In genomic region chr14:54191594-54192461, GRCm38 (mm10) we compare ENCODE assay signal across 7 mouse cellular contexts.
DNase-seq lines count a peak whose midpoint lies in the region; ATAC-seq and TF ChIP-seq lines count a peak whose summit lies in the region.

No protein-coding gene starts in this region.

- no peak overlapping the region for H3K27ac ChIP-seq in stomach, embryonic 14.5 days (ENCODE audit: low read length)
- no peak overlapping the region for H3K27ac ChIP-seq in stomach, postnatal 0 days (replicated peaks)
- H3K27ac ChIP-seq in intestine, embryonic 16.5 days (ENCODE audit: low read length) = peak overlapping the region; percentile 16; the same call in 1 of the 2 replicates
- H3K27ac ChIP-seq in midbrain, embryonic 16.5 days (ENCODE audit: low read length) = peak overlapping the region; percentile 19

- DNase-seq in stomach, postnatal 0 days (ENCODE audit: low spot score) = no peak
- peak; percentile 18 to 19 for DNase-seq in frontal cortex, postnatal 10 days (ENCODE audit: low spot score in 2 of 2)
- no peak for DNase-seq in adrenal gland, postnatal 25 days

- no peaks in the 10 kb centered on the region for H3K9me3 ChIP-seq in stomach, embryonic 14.5 days (ENCODE audit: control insufficient read depth, low read depth, low read length)
- H3K9me3 ChIP-seq in stomach, postnatal 0 days (ENCODE audit: control insufficient read depth, low read length) = no peaks in the 10 kb centered on the region
- no peaks in the 10 kb centered on the region for H3K9me3 ChIP-seq in intestine, embryonic 16.5 days (ENCODE audit: control insufficient read depth, low read length)
- H3K9me3 ChIP-seq in midbrain, embryonic 16.5 days (replicated peaks; ENCODE audit: control insufficient read depth, low read length, poor library complexity, severe bottlenecking) = no peaks in the 10 kb centered on the region

- H3K36me3 ChIP-seq in stomach, embryonic 14.5 days (ENCODE audit: control insufficient read depth, insufficient read depth, low read length) = no peaks in the 10 kb centered on the region
- no peaks in the 10 kb centered on the region for H3K36me3 ChIP-seq in stomach, postnatal 0 days (ENCODE audit: control insufficient read depth, insufficient read depth, low read length)
- H3K36me3 ChIP-seq in intestine, embryonic 16.5 days (ENCODE audit: control insufficient read depth, insufficient read depth, low read length) = no peaks in the 10 kb centered on the region
- H3K36me3 ChIP-seq in midbrain, embryonic 16.5 days (ENCODE audit: control insufficient read depth, insufficient read depth, low read length) = no peaks in the 10 kb centered on the region

- H3K4me1 ChIP-seq in stomach, embryonic 14.5 days (ENCODE audit: control insufficient read depth, insufficient read depth, low read length) = peaks cover 22% of the 10 kb centered on the region; the same call in 1 of the 2 replicates
- H3K4me1 ChIP-seq in stomach, postnatal 0 days (replicated peaks; ENCODE audit: control insufficient read depth, insufficient read depth) = no peaks in the 10 kb centered on the region
- H3K4me1 ChIP-seq in intestine, embryonic 16.5 days (ENCODE audit: control insufficient read depth, insufficient read depth, low read length) = peaks cover 18% of the 10 kb centered on the region
- H3K4me1 ChIP-seq in midbrain, embryonic 16.5 days (ENCODE audit: control insufficient read depth, insufficient read depth, low read length) = peaks cover 8% of the 10 kb centered on the region; the same call in 1 of the 2 replicates

- TF ChIP-seq CTCF in stomach, postnatal 0 days (IDR thresholded peaks at IDR 0.05; ENCODE audit: low read depth) = no peak

- ATAC-seq in stomach, embryonic 14.5 days (ENCODE audit: insufficient number of reproducible peaks, insufficient read depth, low FRiP score, low read depth) = 0 out of 2 replicates have a peak, but pooled peaks have one; percentile 21
- no peak for ATAC-seq in stomach, postnatal 0 days (ENCODE audit: low FRiP score, low TSS enrichment)
- ATAC-seq in intestine, embryonic 16.5 days = peak; percentile 17; the same call in 1 of the 2 replicates
- ATAC-seq in midbrain, embryonic 16.5 days = peak; percentile 41; the same call in 1 of the 2 replicates
- no peak for ATAC-seq in granulocyte monocyte progenitor cell, adult 5-6 weeks (replicated peaks; ENCODE audit: poor library complexity, severe bottlenecking)

- no peaks in the 10 kb centered on the region for H3K27me3 ChIP-seq in stomach, embryonic 14.5 days (ENCODE audit: control insufficient read depth, insufficient read depth, low read length)
- H3K27me3 ChIP-seq in stomach, postnatal 0 days (ENCODE audit: control insufficient read depth, insufficient read depth, low read length) = no peaks in the 10 kb centered on the region; the same call in 1 of the 2 replicates
- H3K27me3 ChIP-seq in intestine, embryonic 16.5 days (replicated peaks; ENCODE audit: control insufficient read depth, insufficient read depth, low read length) = no peaks in the 10 kb centered on the region
- no peaks in the 10 kb centered on the region for H3K27me3 ChIP-seq in midbrain, embryonic 16.5 days (ENCODE audit: control insufficient read depth, insufficient read depth, low read depth, low read length)

- TF ChIP-seq EP300 in stomach, postnatal 0 days (optimal IDR thresholded peaks at IDR 0.05) = no peak

- H3K4me3 ChIP-seq in stomach, embryonic 14.5 days (ENCODE audit: low read depth, low read length) = no peak overlapping the region
- no peak overlapping the region for H3K4me3 ChIP-seq in stomach, postnatal 0 days (ENCODE audit: low read depth, low read length)
- H3K4me3 ChIP-seq in intestine, embryonic 16.5 days (ENCODE audit: low read length) = no peak overlapping the region
- H3K4me3 ChIP-seq in midbrain, embryonic 16.5 days (ENCODE audit: low read depth, low read length) = no peak overlapping the region

- no peak overlapping the region for H3K9ac ChIP-seq in stomach, embryonic 14.5 days (replicated peaks; ENCODE audit: low read depth, low read length)
- no peak overlapping the region for H3K9ac ChIP-seq in stomach, postnatal 0 days (ENCODE audit: low read length)
- H3K9ac ChIP-seq in intestine, embryonic 16.5 days (ENCODE audit: low read depth, low read length) = no peak overlapping the region
- no peak overlapping the region for H3K9ac ChIP-seq in midbrain, embryonic 16.5 days (ENCODE audit: low read depth, low read length)

- H3K4me2 ChIP-seq in stomach, embryonic 14.5 days (replicated peaks; ENCODE audit: low read depth, low read length) = no peak overlapping the region
- H3K4me2 ChIP-seq in stomach, postnatal 0 days (replicated peaks; ENCODE audit: low read depth) = no peak overlapping the region
- no peak overlapping the region for H3K4me2 ChIP-seq in intestine, embryonic 16.5 days (ENCODE audit: low read depth, low read length)
- no peak overlapping the region for H3K4me2 ChIP-seq in midbrain, embryonic 16.5 days (ENCODE audit: low read length)

- WGBS in stomach, embryonic 14.5 days = 56% methylated on average over 18 of the region's 18 CpGs
- WGBS in stomach, postnatal 0 days = 70% methylated on average over 18 of the region's 18 CpGs
- 68% methylated on average over 18 of the region's 18 CpGs for WGBS in intestine, embryonic 16.5 days
- WGBS in midbrain, embryonic 16.5 days = 47% methylated on average over 18 of the region's 18 CpGs

Comparison
In these comparisons a context has a peak if more than half of its experiments do, and no peak if none do; other contexts are left out.
1. ATAC-seq: peak in stomach, embryonic 14.5 days (single experiment), intestine, embryonic 16.5 days (single experiment) and midbrain, embryonic 16.5 days (single experiment); none in stomach, postnatal 0 days (single experiment) and granulocyte monocyte progenitor cell, adult 5-6 weeks (single experiment).
2. H3K27ac ChIP-seq: peak in intestine, embryonic 16.5 days (single experiment) and midbrain, embryonic 16.5 days (single experiment); none in stomach, embryonic 14.5 days (single experiment) and stomach, postnatal 0 days (single experiment).
3. DNase-seq: peak in frontal cortex, postnatal 10 days (2 of 2); none in stomach, postnatal 0 days (single experiment) and adrenal gland, postnatal 25 days (single experiment).